In genomic region chr5:125204910-125205309, GRCm38 (mm10) we compare ENCODE assay signal across 8 mouse cellular contexts. TPM values are rescaled to one million over a fixed set of nuclear protein-coding genes. Genes with fewer than 3 reads are reported as not detected.
DNase-seq lines count a peak whose midpoint lies in the region; ATAC-seq and TF ChIP-seq lines count a peak whose summit lies in the region.
"Not testable (repeated sequence)": the region's sequence is repeated elsewhere in the genome, so short reads cannot be mapped to it uniquely, and the experiment has no call there.

No protein-coding gene starts in this region.

- WGBS in forebrain, postnatal 0 days, result 90% methylated on average over 3 of the region's 3 CpGs
- WGBS in intestine, postnatal 0 days, result 95% methylated on average over 3 of the region's 3 CpGs
- WGBS in liver, embryonic 14.5 days (ENCODE audit: insufficient replicate concordance), result 82% methylated on average over 3 of the region's 3 CpGs

- TF ChIP-seq EP300 in ES-Bruce4 (IDR thresholded peaks at IDR 0.05; ENCODE audit: insufficient read depth, low read depth, low read length); liver, embryonic 14.5 days (IDR thresholded peaks at IDR 0.05; ENCODE audit: low read depth): not testable (repeated sequence)

- not testable (repeated sequence) for H3K9ac ChIP-seq in ES-Bruce4 (ENCODE audit: low read depth, poor library complexity, severe bottlenecking); forebrain, postnatal 0 days; intestine, postnatal 0 days (ENCODE audit: low read depth, low read length); liver, embryonic 14.5 days (replicated peaks)

- not testable (repeated sequence) for TF ChIP-seq POLR2A in ES-Bruce4 (IDR thresholded peaks at IDR 0.05; ENCODE audit: insufficient read depth, low read length)

- not testable (repeated sequence) for H3K27ac ChIP-seq in ES-Bruce4 (ENCODE audit: insufficient read depth, low read length); forebrain, postnatal 0 days (ENCODE audit: low read depth, low read length); intestine, postnatal 0 days (ENCODE audit: low read depth, low read length); liver, embryonic 14.5 days

- TF ChIP-seq CTCF in ES-Bruce4 (IDR thresholded peaks at IDR 0.05; ENCODE audit: low read depth, low read length), result peak; percentile 27
- TF ChIP-seq CTCF in forebrain, postnatal 0 days (IDR thresholded peaks at IDR 0.05; ENCODE audit: low read depth), result peak; percentile 46
- peak; percentile 44 for TF ChIP-seq CTCF in intestine, postnatal 0 days (IDR thresholded peaks at IDR 0.05; ENCODE audit: low read depth)
- TF ChIP-seq CTCF in liver, embryonic 14.5 days (IDR thresholded peaks at IDR 0.05; ENCODE audit: low read depth), result peak; percentile 38; the same call in 1 of the 2 replicates

- H3K4me3 ChIP-seq in ES-Bruce4 (ENCODE audit: low read depth, low read length); forebrain, postnatal 0 days (ENCODE audit: low read depth, low read length); intestine, postnatal 0 days (ENCODE audit: low read depth, low read length); liver, embryonic 14.5 days (ENCODE audit: insufficient read depth in 1 of 2, low read depth in 2 of 2, low read length in 2 of 2): not testable (repeated sequence)

- not testable (repeated sequence) for H3K36me3 ChIP-seq in ES-Bruce4 (ENCODE audit: control insufficient read depth, insufficient read depth, low read length, poor library complexity, severe bottlenecking); forebrain, postnatal 0 days (ENCODE audit: insufficient read depth); intestine, postnatal 0 days (ENCODE audit: control insufficient read depth, insufficient read depth); liver, embryonic 14.5 days (replicated peaks; ENCODE audit: control insufficient read depth, insufficient read depth, low read depth)

- not testable (repeated sequence) for H3K4me1 ChIP-seq in ES-Bruce4 (ENCODE audit: control insufficient read depth, insufficient read depth, low read length); intestine, postnatal 0 days (replicated peaks; ENCODE audit: control insufficient read depth, insufficient read depth, low read length); liver, embryonic 14.5 days (replicated peaks; ENCODE audit: control insufficient read depth in 2 of 2, insufficient read depth in 2 of 2, low read length in 1 of 2)
- peaks cover 12% of the 10 kb centered on the region; the same call in 1 of the 2 replicates for H3K4me1 ChIP-seq in forebrain, postnatal 0 days (ENCODE audit: insufficient read depth)

- not testable (repeated sequence) for ATAC-seq in forebrain, postnatal 0 days; intestine, postnatal 0 days; liver, embryonic 14.5 days (ENCODE audit: insufficient read depth)

- not testable (repeated sequence) for H3K27me3 ChIP-seq in ES-Bruce4 (ENCODE audit: control insufficient read depth, insufficient read depth, low read length, poor library complexity, severe bottlenecking); forebrain, postnatal 0 days (ENCODE audit: insufficient read depth, low read length); intestine, postnatal 0 days (replicated peaks; ENCODE audit: control insufficient read depth, insufficient read depth, low read length); liver, embryonic 14.5 days (ENCODE audit: control insufficient read depth, insufficient read depth, low read length)

- DNase-seq in 3T3-L1 (ENCODE audit: low read depth, low spot score) (peak; percentile 58), ZHBTc4 (ENCODE audit: low read depth, low spot score) (peak; percentile 82)
- not testable (repeated sequence) for DNase-seq in forebrain, postnatal 0 days; liver, embryonic 14.5 days (ENCODE audit: low read depth in 3 of 3, low spot score in 3 of 3)
- peak; percentile 22 for DNase-seq in neural tube, embryonic 10.5 days (ENCODE audit: extremely low spot score, low spot score)
- peak; percentile 31 for DNase-seq in thymus, postnatal 14 days

- not testable (repeated sequence) for H3K4me2 ChIP-seq in forebrain, postnatal 0 days (ENCODE audit: low read depth); intestine, postnatal 0 days (replicated peaks; ENCODE audit: low read depth); liver, embryonic 14.5 days (ENCODE audit: low read depth)

- H3K9me3 ChIP-seq in ES-Bruce4 (replicated peaks; ENCODE audit: control insufficient read depth, insufficient read depth, low read length, poor library complexity, severe bottlenecking); forebrain, postnatal 0 days (ENCODE audit: low read length); intestine, postnatal 0 days (ENCODE audit: control insufficient read depth); liver, embryonic 14.5 days (ENCODE audit: control insufficient read depth, low read length): not testable (repeated sequence)

RNA-seq across cellular contexts. Expression of gene Ncor2, which starts 25.9 kb away (rescaled TPM):
- 57.5 and 62.9 TPM in 2 replicates for polyA plus RNA-seq in ES-Bruce4 (2011; ENCODE audit: insufficient read depth, insufficient read length, low read depth, missing spikeins)
- total RNA-seq in forebrain, postnatal 0 days (2014; rRNA removed), result 12.7 and 13.4 TPM in 2 replicates
- polyA plus RNA-seq in forebrain, postnatal 0 days (2015; fragmentation: Nextera tagmentation; extraction: Ambion mirVana), result 11.6 and 16.8 TPM in 2 replicates
- polyA plus RNA-seq in intestine, postnatal 0 days (2015; fragmentation: Nextera tagmentation; extraction: Ambion mirVana), result 7.1 and 7.6 TPM in 2 replicates
- 4.1 and 4.4 TPM in 2 replicates for polyA plus RNA-seq in liver, embryonic 14.5 days (2012; rRNA removed)
- 3.2 and 3.5 TPM in 2 replicates for polyA plus RNA-seq in liver, embryonic 14.5 days (2014; fragmentation: Nextera tagmentation; extraction: Ambion mirVana)
